Comparison of ENCODE assay signal across 16 mouse cellular contexts in genomic region chr9:122245471-122245870, GRCm38 (mm10). TPM values are rescaled to one million over a fixed set of nuclear protein-coding genes. Genes with fewer than 3 reads are reported as not detected.
DNase-seq lines count a peak whose midpoint lies in the region.
"Had no signal": no experiment of that assay in that cellular context is flagged by ENCODE, and none has a peak within 500 bp of the region (broad histone marks: within the 10 kb centered on the region; RNA-seq: fewer than 3 reads in every experiment).

No protein-coding gene starts in this region.

- peak; percentile 59 for DNase-seq in adrenal gland, adult 2 months
- DNase-seq in adrenal gland, adult 18-20 months (ENCODE audit: low spot score in 2 of 2): no peak
- peak; percentile 27 for DNase-seq in adipocyte (ENCODE audit: low spot score)
- peak; percentile 65 for DNase-seq in adrenal gland, postnatal 14 days
- peak; percentile 42 to 44 for DNase-seq in adrenal gland, postnatal 36 days
- DNase-seq in heart, adult 9 months (ENCODE audit: low spot score in 2 of 2): no peak
- DNase-seq in gastrocnemius, adult 18-20 months (ENCODE audit: low spot score): no peak
- DNase-seq: B cell, adult 2 months; cerebellum, adult 11 months; cerebellum, adult 18-20 months; cerebellum, adult 8-10 months; cerebellum, adult 9-11 months; cerebellum, postnatal 14 days; cerebellum, postnatal 36 days; embryo, embryonic 11 days; forebrain, postnatal 0 days had no signal

RNA-seq across cellular contexts. Expression of gene Ano10, which starts 48.8 kb away (rescaled TPM):
- 100 to 1,000 TPM in 1 of 2 experiments, 10 to 100 TPM in 1; 71.6 to 102 TPM for total RNA-seq in adrenal gland, adult 2 months (2021)
- polyA plus RNA-seq in adrenal gland, adult 2 months (2012; rRNA removed): 74.0 and 75.6 TPM in 2 replicates
- total RNA-seq in adrenal gland, adult 18-20 months (2021): 10 to 100 TPM; 59.0 to 93.2 TPM
- 49.5 and 56.7 TPM in 2 replicates for total RNA-seq in adrenal gland, postnatal 14 days (2021)
- total RNA-seq in adrenal gland, postnatal 36 days (2021): 10 to 100 TPM; 61.7 to 95.9 TPM
- 10 to 100 TPM; 42.8 to 45.3 TPM for total RNA-seq in gastrocnemius, adult 18-20 months (2021)

Comparison
In these comparisons a context has a peak if more than half of its experiments do, and no peak if none do; other contexts are left out.
1. DNase-seq: peak in adrenal gland, adult 2 months (single experiment), adipocyte (single experiment), adrenal gland, postnatal 14 days (single experiment) and adrenal gland, postnatal 36 days (2 of 2); none in adrenal gland, adult 18-20 months (0 of 2), heart, adult 9 months (0 of 2) and gastrocnemius, adult 18-20 months (single experiment).